13 mouse cellular contexts compared by ENCODE assay signal in the genomic region with DNA sequence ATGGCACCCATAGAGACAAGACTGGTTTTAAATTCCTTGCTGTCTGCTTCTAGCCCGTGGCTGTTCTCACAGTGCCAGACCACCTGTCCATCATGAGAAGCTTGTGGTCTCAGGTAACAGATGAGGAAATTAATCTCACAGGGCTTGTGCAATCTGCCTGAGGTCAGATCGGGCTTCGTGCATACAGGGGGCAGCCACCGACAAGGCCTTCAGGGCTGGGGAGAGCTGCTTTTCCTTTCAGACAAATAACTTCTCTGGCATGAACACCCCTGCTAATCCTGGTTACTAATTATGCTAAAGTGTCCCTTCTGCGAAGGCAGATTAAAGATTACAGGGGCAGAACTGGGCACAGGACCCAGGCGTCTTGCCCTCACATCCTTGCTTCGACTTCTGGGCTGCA.
"Had no signal": no experiment of that assay in that cellular context is flagged by ENCODE, and none has a peak within 500 bp of the region (broad histone marks: within the 10 kb centered on the region; RNA-seq: fewer than 3 reads in every experiment).

No protein-coding gene starts in this region.

- H3K4me2 ChIP-seq: limb, embryonic 12.5 days; liver, embryonic 13.5 days; midbrain, embryonic 12.5 days; neural tube, embryonic 15.5 days; stomach, embryonic 15.5 days had no signal

- DNase-seq: layer of hippocampus, adult 9-11 months; layer of hippocampus, postnatal 36 days; liver; liver, embryonic 13.5 days; lung, adult 18-20 months; right cerebral cortex, postnatal 4 days; thymus, adult 2 months; thymus, postnatal 25 days had no signal

- H3K4me3 ChIP-seq: limb, embryonic 12.5 days; liver, embryonic 13.5 days; midbrain, embryonic 12.5 days; myocyte; neural tube, embryonic 15.5 days; stomach, embryonic 15.5 days had no signal

- H3K27me3 ChIP-seq: limb, embryonic 12.5 days; liver, embryonic 13.5 days; midbrain, embryonic 12.5 days; neural tube, embryonic 15.5 days; stomach, embryonic 15.5 days had no signal

- H3K36me3 ChIP-seq: limb, embryonic 12.5 days; liver, embryonic 13.5 days; midbrain, embryonic 12.5 days; neural tube, embryonic 15.5 days; stomach, embryonic 15.5 days had no signal

- H3K4me1 ChIP-seq: limb, embryonic 12.5 days; liver, embryonic 13.5 days; midbrain, embryonic 12.5 days; neural tube, embryonic 15.5 days; stomach, embryonic 15.5 days had no signal

- H3K27ac ChIP-seq: limb, embryonic 12.5 days; liver, embryonic 13.5 days; midbrain, embryonic 12.5 days; neural tube, embryonic 15.5 days; stomach, embryonic 15.5 days had no signal

- H3K9me3 ChIP-seq: limb, embryonic 12.5 days; liver, embryonic 13.5 days; midbrain, embryonic 12.5 days; neural tube, embryonic 15.5 days; stomach, embryonic 15.5 days had no signal

- H3K9ac ChIP-seq: limb, embryonic 12.5 days; liver, embryonic 13.5 days; midbrain, embryonic 12.5 days; neural tube, embryonic 15.5 days; stomach, embryonic 15.5 days had no signal
